Mouse (Mus musculus): ENCODE measurements around the gene Defb35. TPM values are rescaled to one million over a fixed set of nuclear protein-coding genes. Genes with fewer than 3 reads are reported as not detected.

Defb35 gene
- not detected for total RNA-seq (2023)

DNA sequence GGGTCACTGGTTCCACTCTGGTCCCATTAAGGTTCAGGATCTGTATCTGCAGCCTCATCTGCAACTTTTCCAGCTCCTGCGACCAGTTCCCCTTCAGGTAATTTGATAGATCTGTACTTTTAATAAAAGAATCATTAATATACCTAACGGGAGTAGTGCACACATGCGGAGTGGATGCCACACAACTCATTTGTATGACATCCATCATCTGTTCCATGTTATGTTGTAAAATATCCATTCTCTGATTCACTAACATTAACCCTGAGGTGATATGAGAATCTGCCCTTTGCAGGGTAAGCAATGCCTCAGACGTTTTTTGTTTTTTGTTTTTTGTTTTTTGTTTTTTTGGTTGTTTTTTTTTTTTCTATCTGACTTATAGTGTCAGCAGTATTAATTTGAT is at the start of gene Defb35:
Gene Defb35, plus strand, starts transcription at position 301 of the 400 bp plus-strand sequence.

DNA sequence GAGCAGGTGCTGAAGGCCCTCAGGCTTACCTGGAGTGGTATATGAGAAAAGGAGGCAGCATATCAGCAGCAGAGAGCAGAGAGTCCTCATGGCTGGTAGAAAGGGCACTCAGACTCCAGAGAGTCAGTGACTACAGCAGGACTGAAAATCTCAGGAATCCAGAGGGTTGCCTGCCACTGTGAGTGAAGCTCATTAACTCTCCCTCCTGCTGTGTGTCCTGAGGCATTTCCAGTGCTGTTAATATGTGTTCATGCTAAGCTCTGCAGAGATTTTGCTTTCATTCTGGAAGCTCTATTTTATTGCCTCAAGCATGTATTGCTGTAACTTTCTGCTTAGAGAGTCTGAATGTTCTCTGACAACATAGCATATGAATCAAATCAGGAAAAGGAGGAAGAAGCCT is 31.9 kb upstream of the Defb35 start, which contains the start of gene Defb11:
Gene Defb11, minus strand, starts transcription at position 123 of the 400 bp plus-strand sequence.

DNA sequence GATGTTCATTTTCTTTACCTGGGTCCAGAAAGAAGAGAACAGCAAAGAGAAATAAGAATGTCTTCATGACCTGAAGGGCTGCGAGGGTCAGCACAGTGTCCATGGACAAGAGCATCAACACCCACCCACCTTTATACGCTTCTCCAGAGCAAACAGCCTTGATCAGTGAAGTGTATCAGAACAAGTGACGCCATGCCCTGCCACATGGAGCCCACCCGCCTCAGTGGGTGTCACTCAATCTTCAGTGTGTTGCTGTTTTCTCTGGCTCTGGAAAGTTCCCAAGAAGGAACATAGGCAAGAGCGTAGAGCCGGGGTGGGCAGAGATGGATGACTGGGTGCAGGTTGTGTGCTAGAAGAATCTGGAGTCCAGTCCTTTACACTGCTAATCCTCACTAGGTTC is 5.5 kb upstream of the Defb35 start, which contains the start of gene Defb15:
Gene Defb15, minus strand, starts transcription at position 101 of the 400 bp plus-strand sequence.

DNA sequence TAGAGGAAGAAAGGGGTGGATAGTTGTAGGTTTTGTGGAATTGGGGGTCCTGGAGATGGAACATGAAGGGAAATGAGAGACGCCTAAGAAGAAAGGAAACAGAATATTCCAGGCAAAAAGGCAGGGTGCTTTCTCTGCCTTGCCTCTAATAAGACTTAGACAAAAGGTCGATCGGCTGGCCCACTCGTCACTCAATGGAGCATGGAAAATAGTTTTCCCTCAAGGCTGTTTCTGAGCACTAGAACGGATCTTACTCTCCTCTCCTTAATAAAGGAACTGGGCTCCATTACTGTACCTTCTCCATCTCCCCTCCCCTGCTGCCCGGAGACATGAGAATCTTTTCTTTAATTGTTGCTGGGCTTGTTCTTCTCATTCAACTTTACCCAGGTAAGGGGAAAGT is 8.3 kb downstream of the Defb35 start, which contains the start of gene Defb13:
Gene Defb13, plus strand, starts transcription at position 301 of the 400 bp plus-strand sequence.

DNA sequence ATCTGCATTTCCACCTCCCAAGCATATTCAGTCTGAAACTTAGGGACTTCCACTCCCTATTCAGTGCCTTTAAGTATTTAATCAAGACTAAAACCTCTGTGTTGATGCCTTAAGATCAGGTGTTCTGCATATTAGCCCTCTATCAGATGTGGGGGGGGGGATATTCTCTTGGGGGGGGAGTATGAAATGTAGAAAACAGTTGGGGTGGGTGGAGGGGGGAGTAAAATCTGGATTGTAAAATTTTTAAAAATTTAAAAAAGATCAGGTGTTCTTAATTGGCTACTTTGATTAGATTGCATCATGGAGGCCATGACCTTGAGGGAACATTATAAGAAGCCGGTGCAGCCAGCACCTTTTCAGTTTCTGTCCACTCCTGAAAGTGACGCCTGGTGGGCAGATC is 20.3 kb downstream of the Defb35 start, which contains the start of gene Fam90a1a:
Gene Fam90a1a, plus strand, starts transcription at position 301 of the 400 bp plus-strand sequence.

DNA sequence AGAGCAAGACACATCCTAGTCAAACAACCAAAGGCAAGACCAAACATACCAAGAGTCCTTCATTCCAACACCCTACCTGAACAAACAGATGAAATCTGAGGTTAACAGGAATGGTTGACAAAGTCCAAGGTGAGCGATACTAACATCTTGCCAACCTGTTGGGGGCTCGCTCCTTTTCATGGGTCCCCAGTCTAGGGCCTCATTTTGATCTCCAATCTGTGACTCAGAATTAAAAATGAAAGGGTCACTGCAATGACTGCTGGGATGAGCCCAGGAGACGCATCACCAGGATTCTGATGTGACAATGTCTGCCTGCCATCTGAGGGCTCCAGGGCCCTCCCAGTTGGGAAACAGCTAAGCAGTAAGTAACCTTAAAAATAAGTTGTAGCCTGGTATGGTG is 31.3 kb downstream of the Defb35 start, which contains the start of gene Ccdc70:
Gene Ccdc70, plus strand, starts transcription at position 301 of the 400 bp plus-strand sequence.

Other genes with a start within 250 kb of the Defb35 start
- not detected for gene AY761184, start 234.7 kb upstream of the Defb35 start, total RNA-seq (2023)
- not detected for gene Defa24, start 203.9 kb upstream of the Defb35 start, total RNA-seq (2023)
- gene Defb50, start 114.8 kb upstream of the Defb35 start, total RNA-seq (2023): not detected
- not detected for gene Defb2, start 98.4 kb upstream of the Defb35 start, total RNA-seq (2023)
- not detected for gene Defb10, start 79.5 kb upstream of the Defb35 start, total RNA-seq (2023)
- not detected for gene Defb9, start 52.9 kb upstream of the Defb35 start, total RNA-seq (2023)
- gene Defb11, start 31.9 kb upstream of the Defb35 start, total RNA-seq (2023): not detected
- gene Defb15, start 5.6 kb upstream of the Defb35 start, total RNA-seq (2023): not detected
- not detected for gene Defb13, start 8.4 kb downstream of the Defb35 start, total RNA-seq (2023)
- not detected for gene Fam90a1a, start 20.4 kb downstream of the Defb35 start, total RNA-seq (2023)
- gene Ccdc70, start 31.4 kb downstream of the Defb35 start, total RNA-seq (2023): not detected
- gene Atp7b, start 122.0 kb downstream of the Defb35 start, total RNA-seq (2023): 0.35 TPM
- gene Alg11, start 122.4 kb downstream of the Defb35 start, total RNA-seq (2023): 20.1 TPM
- gene Nek5, start 186.7 kb downstream of the Defb35 start, total RNA-seq (2023): not detected
- 7.4 TPM for gene Nek3, start 228.1 kb downstream of the Defb35 start, total RNA-seq (2023)
- 1.4 TPM for gene Ckap2, start 247.5 kb downstream of the Defb35 start, total RNA-seq (2023)

All from CD4-positive naive resting alpha-beta T cell, adult 57 days (primary cell).